Mouse (Mus musculus): ENCODE data around the gene Supt4a. TPM values are rescaled to one million over a fixed set of nuclear protein-coding genes. Genes with fewer than 3 reads are reported as not detected.

The Supt4a gene
- polyA plus RNA-seq, 1 experiment, result 58.3 TPM

DNA sequence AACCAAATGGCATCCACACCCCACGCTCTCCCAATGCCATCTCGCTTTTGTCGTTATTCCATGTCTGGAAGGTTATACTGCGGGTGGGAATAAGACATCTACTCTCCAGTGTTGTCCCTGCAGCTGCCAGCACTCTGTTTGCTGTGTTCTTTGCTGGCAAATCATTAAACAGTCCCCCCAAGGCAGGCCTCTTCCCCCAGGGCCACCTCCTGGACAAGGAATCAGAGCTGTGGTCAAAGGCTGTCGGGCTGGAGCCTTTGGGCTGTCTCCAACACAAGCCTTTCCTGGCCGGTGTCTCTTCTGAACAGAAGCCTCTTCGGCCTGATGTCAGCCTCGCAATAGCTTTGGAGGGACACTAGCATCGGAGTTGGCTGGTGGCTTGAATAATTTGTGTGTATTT is 33.1 kb upstream of the Supt4a start:
- no peak for TF ChIP-seq CTCF (IDR thresholded peaks at IDR 0.05; ENCODE audit: borderline replicate concordance, insufficient read depth, low read length)
- no peak for TF ChIP-seq POLR2A (IDR thresholded peaks at IDR 0.05; ENCODE audit: low read depth, low read length)
- H3K27ac ChIP-seq (ENCODE audit: insufficient read depth, low read length), result no peak overlapping the region
- no peaks in the 10 kb centered on the region for H3K4me1 ChIP-seq (ENCODE audit: control insufficient read depth, insufficient read depth, low read length)
- no peak overlapping the region for H3K4me3 ChIP-seq (ENCODE audit: insufficient read depth, low read length)

DNA sequence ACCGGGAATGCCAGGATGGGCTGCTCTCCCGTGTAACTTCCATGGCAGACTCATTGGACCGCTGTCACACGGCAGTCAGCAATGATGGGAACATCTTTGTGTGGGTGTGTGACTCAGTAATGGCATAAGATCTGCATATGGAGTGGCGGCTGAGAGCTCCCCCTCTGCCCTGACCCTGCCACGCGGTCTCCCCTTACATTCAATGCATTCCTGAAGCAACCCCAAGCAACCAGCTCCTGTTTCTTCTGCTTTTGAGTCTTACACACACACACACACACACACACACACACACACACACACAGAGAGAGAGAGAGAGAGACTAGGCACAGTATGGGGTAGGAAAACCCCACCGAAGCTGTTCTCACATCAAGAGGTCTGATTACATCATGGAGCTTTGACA is 29.8 kb upstream of the Supt4a start:
- no peak for TF ChIP-seq CTCF (IDR thresholded peaks at IDR 0.05; ENCODE audit: borderline replicate concordance, insufficient read depth, low read length)
- no peak for TF ChIP-seq POLR2A (IDR thresholded peaks at IDR 0.05; ENCODE audit: low read depth, low read length)
- H3K4me3 ChIP-seq (ENCODE audit: insufficient read depth, low read length), result no peak overlapping the region
- H3K27ac ChIP-seq (ENCODE audit: insufficient read depth, low read length), result no peak overlapping the region
- no peaks in the 10 kb centered on the region for H3K4me1 ChIP-seq (ENCODE audit: control insufficient read depth, insufficient read depth, low read length)

DNA sequence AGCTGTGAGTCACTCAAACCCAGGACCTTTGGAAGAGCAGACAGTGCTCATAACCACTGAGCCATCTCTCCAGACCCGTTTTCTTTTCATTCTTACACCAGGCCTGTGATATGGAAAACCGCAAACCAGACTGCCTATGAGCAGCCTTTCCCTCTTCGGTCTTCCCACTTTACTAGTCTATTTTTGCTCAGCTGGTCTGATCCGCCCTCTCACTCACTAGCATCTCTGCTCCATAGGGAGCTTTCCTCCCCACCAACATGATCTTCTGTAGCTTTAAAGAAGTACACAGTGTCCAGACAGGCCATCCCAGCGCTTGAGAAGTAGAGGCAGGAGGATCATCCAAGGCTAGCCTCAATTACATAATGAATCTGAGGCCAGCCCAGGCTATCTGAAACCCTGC is 28.4 kb upstream of the Supt4a start:
- TF ChIP-seq POLR2A (IDR thresholded peaks at IDR 0.05; ENCODE audit: low read depth, low read length) (no peak), CTCF (IDR thresholded peaks at IDR 0.05; ENCODE audit: borderline replicate concordance, insufficient read depth, low read length) (no peak)
- no peak overlapping the region for H3K4me3 ChIP-seq (ENCODE audit: insufficient read depth, low read length)
- H3K4me1 ChIP-seq (ENCODE audit: control insufficient read depth, insufficient read depth, low read length), result no peaks in the 10 kb centered on the region
- H3K27ac ChIP-seq (ENCODE audit: insufficient read depth, low read length), result no peak overlapping the region

- TF ChIP-seq CTCF (IDR thresholded peaks at IDR 0.05; ENCODE audit: borderline replicate concordance, insufficient read depth, low read length) (no peak), POLR2A (IDR thresholded peaks at IDR 0.05; ENCODE audit: low read depth, low read length) (no peak)
- no peak overlapping the region for H3K27ac ChIP-seq (ENCODE audit: insufficient read depth, low read length)
- H3K4me1 ChIP-seq (ENCODE audit: control insufficient read depth, insufficient read depth, low read length), result no peaks in the 10 kb centered on the region
- no peak overlapping the region for H3K4me3 ChIP-seq (ENCODE audit: insufficient read depth, low read length)
Measured at GRCm38 (mm10) chr11:87709513-87710261, 27.7 kb upstream of the Supt4a start.

- Histone ChIP-seq H3K27ac (ENCODE audit: insufficient read depth, low read length) (no peak overlapping the region), H3K4me1 (ENCODE audit: control insufficient read depth, insufficient read depth, low read length) (no peaks in the 10 kb centered on the region), H3K4me3 (ENCODE audit: insufficient read depth, low read length) (no peak overlapping the region)
- TF ChIP-seq POLR2A (IDR thresholded peaks at IDR 0.05; ENCODE audit: low read depth, low read length) (no peak), CTCF (IDR thresholded peaks at IDR 0.05; ENCODE audit: borderline replicate concordance, insufficient read depth, low read length) (no peak)
Measured at GRCm38 (mm10) chr11:87710262-87710615, 27.1 kb upstream of the Supt4a start.

- H3K27ac ChIP-seq (ENCODE audit: insufficient read depth, low read length), result no peak overlapping the region
- H3K4me3 ChIP-seq (ENCODE audit: insufficient read depth, low read length), result no peak overlapping the region
- H3K4me1 ChIP-seq (ENCODE audit: control insufficient read depth, insufficient read depth, low read length), result no peaks in the 10 kb centered on the region
- TF ChIP-seq POLR2A (IDR thresholded peaks at IDR 0.05; ENCODE audit: low read depth, low read length) (no peak), CTCF (IDR thresholded peaks at IDR 0.05; ENCODE audit: borderline replicate concordance, insufficient read depth, low read length) (no peak)
Measured at GRCm38 (mm10) chr11:87712188-87712587, 25.2 kb upstream of the Supt4a start.

- Histone ChIP-seq H3K4me1 (ENCODE audit: control insufficient read depth, insufficient read depth, low read length) (no peaks in the 10 kb centered on the region), H3K27ac (ENCODE audit: insufficient read depth, low read length) (no peak overlapping the region)
- TF ChIP-seq POLR2A (IDR thresholded peaks at IDR 0.05; ENCODE audit: low read depth, low read length) (no peak), CTCF (IDR thresholded peaks at IDR 0.05; ENCODE audit: borderline replicate concordance, insufficient read depth, low read length) (no peak)
Measured at GRCm38 (mm10) chr11:87715999-87716398, 21.4 kb upstream of the Supt4a start.

GRCm38 (mm10) chr11:87719526-87719925 is 17.8 kb upstream of the Supt4a start:
- no peaks in the 10 kb centered on the region for H3K4me1 ChIP-seq (ENCODE audit: control insufficient read depth, insufficient read depth, low read length)
- H3K4me3 ChIP-seq (ENCODE audit: insufficient read depth, low read length), result no peak overlapping the region
- TF ChIP-seq POLR2A (IDR thresholded peaks at IDR 0.05; ENCODE audit: low read depth, low read length), result no peak
- TF ChIP-seq CTCF (IDR thresholded peaks at IDR 0.05; ENCODE audit: borderline replicate concordance, insufficient read depth, low read length), result no peak
- H3K27ac ChIP-seq (ENCODE audit: insufficient read depth, low read length), result no peak overlapping the region

More at GRCm38 (mm10) chr11:87715999-87716398, 21.4 kb upstream of the Supt4a start:
- no peak overlapping the region for H3K4me3 ChIP-seq (ENCODE audit: insufficient read depth, low read length)

DNA sequence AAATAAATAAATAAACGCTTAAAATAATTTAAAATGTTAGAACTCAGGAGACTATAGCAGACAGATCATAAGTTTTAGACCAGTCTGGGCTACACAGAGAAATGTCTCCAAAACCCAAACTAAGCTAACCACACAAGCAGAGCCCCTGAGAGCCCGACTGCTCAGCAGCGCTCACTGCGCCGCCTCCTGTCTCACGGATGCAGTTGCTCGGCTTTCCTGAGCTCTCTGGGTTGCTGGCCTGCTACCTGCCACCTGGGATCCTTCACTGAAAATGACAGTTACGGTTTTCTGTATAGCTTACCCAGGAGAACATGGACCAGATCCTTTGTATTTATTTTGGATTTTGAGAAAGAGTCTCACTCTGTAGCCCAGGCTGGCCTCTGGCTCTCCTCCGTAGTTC is 17.0 kb upstream of the Supt4a start:
- TF ChIP-seq CTCF (IDR thresholded peaks at IDR 0.05; ENCODE audit: borderline replicate concordance, insufficient read depth, low read length) (no peak), POLR2A (IDR thresholded peaks at IDR 0.05; ENCODE audit: low read depth, low read length) (no peak)
- Histone ChIP-seq H3K4me3 (ENCODE audit: insufficient read depth, low read length) (no peak overlapping the region), H3K27ac (ENCODE audit: insufficient read depth, low read length) (no peak overlapping the region), H3K4me1 (ENCODE audit: control insufficient read depth, insufficient read depth, low read length) (no peaks in the 10 kb centered on the region)

DNA sequence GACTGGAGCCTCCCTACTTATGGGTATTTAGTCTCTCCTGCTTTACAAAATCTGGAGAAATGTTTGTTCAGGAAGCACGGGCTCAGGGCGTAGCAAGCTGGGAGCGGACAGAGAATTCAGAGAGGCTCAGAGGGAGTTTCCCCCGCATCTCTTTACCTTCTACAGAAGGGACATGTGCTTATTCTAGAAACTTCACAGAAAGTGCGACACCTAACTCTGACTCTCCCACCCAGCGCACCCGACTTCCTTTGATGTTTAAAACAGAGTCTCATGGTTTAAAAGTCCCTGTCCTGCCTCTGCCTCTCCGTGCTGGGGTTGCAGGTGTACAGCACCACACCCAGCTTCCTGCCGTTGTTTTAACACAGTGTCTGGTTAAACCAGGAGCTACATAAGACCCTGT is 16.5 kb upstream of the Supt4a start:
- H3K4me1 ChIP-seq (ENCODE audit: control insufficient read depth, insufficient read depth, low read length), result no peaks in the 10 kb centered on the region
- H3K4me3 ChIP-seq (ENCODE audit: insufficient read depth, low read length), result no peak overlapping the region
- TF ChIP-seq POLR2A (IDR thresholded peaks at IDR 0.05; ENCODE audit: low read depth, low read length), result no peak
- TF ChIP-seq CTCF (IDR thresholded peaks at IDR 0.05; ENCODE audit: borderline replicate concordance, insufficient read depth, low read length), result no peak
- H3K27ac ChIP-seq (ENCODE audit: insufficient read depth, low read length), result no peak overlapping the region
